Mouse (Mus musculus): ENCODE results near the gene Jkamp. TPM values are rescaled to one million over a fixed set of nuclear protein-coding genes. Genes with fewer than 3 reads are reported as not detected.

The Jkamp gene
- total and polyA plus RNA-seq, 3 experiments, result 9.8 to 65.5 (median 35.7) TPM

DNA sequence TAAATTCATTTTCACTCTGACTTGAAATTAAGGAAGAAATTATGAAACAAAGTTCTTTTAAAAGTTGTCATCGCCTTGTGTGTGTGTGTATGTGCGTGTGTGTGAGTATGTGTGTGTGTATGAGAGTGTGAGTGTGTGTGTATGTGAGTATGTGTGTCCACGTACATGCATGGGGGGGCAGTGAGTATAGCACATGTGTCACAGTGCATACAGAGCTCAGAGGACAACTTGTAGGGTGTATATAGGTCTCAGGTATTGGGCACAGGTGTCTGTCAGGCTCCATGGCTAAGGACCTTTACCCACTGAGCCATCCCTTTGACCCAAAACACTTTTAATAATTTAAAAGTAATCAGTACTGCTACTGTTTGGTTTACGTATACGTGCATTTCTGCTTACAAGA lies 18.6 kb downstream of the Jkamp start:
- no peaks in the 10 kb centered on the region; the same call in 1 of the 2 replicates for H3K4me1 ChIP-seq (ENCODE audit: insufficient read depth, low read depth, low read length)
- H3K27me3 ChIP-seq (ENCODE audit: insufficient read depth, low read length), result peaks cover 15% of the 10 kb centered on the region
- no peak overlapping the region for H3K4me3 ChIP-seq (ENCODE audit: low read depth, low read length)
- DNase-seq (ENCODE audit: low spot score) (no peak), ATAC-seq (ENCODE audit: extremely low read depth, insufficient number of reproducible peaks, low FRiP score, poor library complexity, severe bottlenecking) (no peak)
- no peaks in the 10 kb centered on the region for H3K9me3 ChIP-seq (replicated peaks)
- peaks cover 20% of the 10 kb centered on the region for H3K36me3 ChIP-seq (replicated peaks)
- TF ChIP-seq CTCF (IDR thresholded peaks at IDR 0.05; ENCODE audit: low read depth, low read length) (no peak), GATA2 (IDR thresholded peaks at IDR 0.05; ENCODE audit: borderline replicate concordance, low read depth, low read length) (no peak), POLR2AphosphoS5 (IDR thresholded peaks at IDR 0.05; ENCODE audit: insufficient replicate concordance, low read depth, low read length) (no peak), TAL1 (conservative IDR thresholded peaks at IDR 0.05; ENCODE audit: low read depth, low read length) (no peak), GATA1 (IDR thresholded peaks at IDR 0.05; ENCODE audit: borderline replicate concordance, low read length) (no peak)

GRCm38 (mm10) chr12:72104525-72105281 lies 19.3 kb downstream of the Jkamp start:
- DNase-seq (ENCODE audit: low spot score) (peak; percentile 25), ATAC-seq (ENCODE audit: extremely low read depth, insufficient number of reproducible peaks, low FRiP score, poor library complexity, severe bottlenecking) (no peak; the same call in 1 of the 2 replicates)
- peak; percentile 29; the same call in 1 of the 2 replicates for TF ChIP-seq CTCF (IDR thresholded peaks at IDR 0.05; ENCODE audit: low read depth, low read length)
- TF ChIP-seq TAL1 (conservative IDR thresholded peaks at IDR 0.05; ENCODE audit: low read depth, low read length), result no peak
- no peaks in the 10 kb centered on the region for H3K9me3 ChIP-seq (replicated peaks)
- H3K36me3 ChIP-seq (replicated peaks), result peaks cover 14% of the 10 kb centered on the region
- no peak overlapping the region for H3K4me3 ChIP-seq (ENCODE audit: low read depth, low read length)
- peaks cover 16% of the 10 kb centered on the region for H3K27me3 ChIP-seq (ENCODE audit: insufficient read depth, low read length)
- no peaks in the 10 kb centered on the region; the same call in 1 of the 2 replicates for H3K4me1 ChIP-seq (ENCODE audit: insufficient read depth, low read depth, low read length)

DNA sequence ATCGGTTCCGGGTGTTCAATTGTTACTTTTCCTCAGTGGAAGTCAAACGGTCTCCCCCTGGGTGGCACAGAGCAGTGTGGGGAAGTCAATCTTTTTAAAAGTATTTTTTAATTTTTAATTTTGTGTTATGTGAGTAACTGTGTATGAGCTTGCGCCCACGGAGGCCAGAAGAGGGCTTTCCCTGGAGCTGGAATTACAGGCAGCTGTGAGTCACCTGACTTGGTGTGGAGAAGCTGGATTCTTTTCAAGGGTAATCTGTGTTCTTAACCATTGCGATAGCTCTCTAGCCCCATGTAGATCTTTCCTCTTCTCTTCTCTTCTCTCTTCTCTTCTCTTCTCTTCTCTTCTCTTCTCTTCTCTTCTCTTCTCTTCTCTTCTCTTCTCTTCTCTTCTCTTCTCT lies 29.7 kb downstream of the Jkamp start:
- DNase-seq (ENCODE audit: low spot score) (no peak), ATAC-seq (ENCODE audit: extremely low read depth, insufficient number of reproducible peaks, low FRiP score, poor library complexity, severe bottlenecking) (no peak)
- Histone ChIP-seq H3K4me3 (ENCODE audit: low read depth, low read length) (no peak overlapping the region), H3K9me3 (replicated peaks) (no peaks in the 10 kb centered on the region), H3K4me1 (ENCODE audit: insufficient read depth, low read depth, low read length) (no peaks in the 10 kb centered on the region), H3K36me3 (replicated peaks) (no peaks in the 10 kb centered on the region), H3K27me3 (ENCODE audit: insufficient read depth, low read length) (peaks cover 2% of the 10 kb centered on the region; the same call in 1 of the 2 replicates)
- TF ChIP-seq GATA1 (IDR thresholded peaks at IDR 0.05; ENCODE audit: borderline replicate concordance, low read length) (no peak), CTCF (IDR thresholded peaks at IDR 0.05; ENCODE audit: low read depth, low read length) (no peak), GATA2 (IDR thresholded peaks at IDR 0.05; ENCODE audit: borderline replicate concordance, low read depth, low read length) (no peak), TAL1 (conservative IDR thresholded peaks at IDR 0.05; ENCODE audit: low read depth, low read length) (no peak), POLR2AphosphoS5 (IDR thresholded peaks at IDR 0.05; ENCODE audit: insufficient replicate concordance, low read depth, low read length) (no peak)

DNA sequence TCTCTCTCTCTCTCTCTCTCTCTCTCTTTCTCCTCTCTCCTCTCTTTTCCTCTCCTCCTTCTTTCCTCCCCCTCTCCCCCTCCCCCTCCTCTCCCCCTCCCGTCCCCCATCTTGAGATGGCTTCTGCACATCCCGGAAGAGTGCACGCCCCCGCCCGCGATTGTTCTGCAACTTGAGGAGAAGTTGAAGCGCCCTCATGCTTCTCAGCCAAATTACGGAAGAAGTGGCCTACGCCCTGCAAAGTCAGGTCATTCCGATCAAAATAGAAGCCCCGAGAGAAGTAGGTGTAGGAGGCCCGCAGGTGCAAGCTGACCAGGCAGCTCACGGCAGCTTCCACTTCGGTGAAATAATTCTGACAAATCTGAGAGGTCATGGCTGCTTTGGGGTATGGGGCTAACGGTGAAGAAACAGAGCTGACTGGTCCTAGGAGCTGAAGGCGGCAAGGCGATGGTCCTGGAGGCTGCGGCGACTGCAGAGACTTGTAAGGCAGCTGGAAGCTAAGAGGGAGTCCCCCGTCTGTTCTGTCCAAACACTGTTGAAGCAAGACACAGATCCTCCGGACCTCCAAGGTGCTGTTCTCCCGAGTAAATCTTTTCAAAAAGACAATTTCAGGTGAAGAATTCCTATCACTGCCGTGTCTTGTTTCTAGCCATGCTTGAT lies 30.4 kb downstream of the Jkamp start:
- no peak for TF ChIP-seq TAL1 (conservative IDR thresholded peaks at IDR 0.05; ENCODE audit: low read depth, low read length)
- TF ChIP-seq CTCF (IDR thresholded peaks at IDR 0.05; ENCODE audit: low read depth, low read length), result no peak
- no peak for TF ChIP-seq GATA1 (IDR thresholded peaks at IDR 0.05; ENCODE audit: borderline replicate concordance, low read length)
- TF ChIP-seq GATA2 (IDR thresholded peaks at IDR 0.05; ENCODE audit: borderline replicate concordance, low read depth, low read length), result no peak
- no peak for TF ChIP-seq POLR2AphosphoS5 (IDR thresholded peaks at IDR 0.05; ENCODE audit: insufficient replicate concordance, low read depth, low read length)
- H3K4me3 ChIP-seq (ENCODE audit: low read depth, low read length), result no peak overlapping the region
- H3K9me3 ChIP-seq (replicated peaks), result no peaks in the 10 kb centered on the region
- H3K36me3 ChIP-seq (replicated peaks), result no peaks in the 10 kb centered on the region
- no peaks in the 10 kb centered on the region for H3K4me1 ChIP-seq (ENCODE audit: insufficient read depth, low read depth, low read length)
- H3K27me3 ChIP-seq (ENCODE audit: insufficient read depth, low read length), result no peaks in the 10 kb centered on the region; the same call in 1 of the 2 replicates
- no peak for ATAC-seq (ENCODE audit: extremely low read depth, insufficient number of reproducible peaks, low FRiP score, poor library complexity, severe bottlenecking)
- DNase-seq (ENCODE audit: low spot score), result no peak

DNA sequence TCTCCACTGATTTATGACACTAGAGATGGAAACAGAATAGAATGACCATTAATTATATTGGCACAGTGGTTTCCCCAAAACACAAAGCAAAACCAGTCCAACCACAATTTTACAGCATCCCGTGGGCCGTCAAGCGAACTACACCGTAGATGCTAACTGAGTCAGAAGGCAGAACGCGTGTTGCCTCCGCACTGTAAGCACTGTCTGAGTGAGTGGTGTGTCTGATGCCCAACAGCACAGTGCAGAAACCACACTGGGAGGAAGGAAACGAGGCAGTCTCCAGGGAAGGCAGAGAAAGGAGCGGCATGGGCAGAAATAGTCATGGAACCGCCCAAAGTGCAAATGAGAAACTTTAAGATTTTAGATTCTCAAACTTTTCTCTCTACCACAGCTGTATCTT lies 43.8 kb downstream of the Jkamp start:
- TF ChIP-seq CTCF (IDR thresholded peaks at IDR 0.05; ENCODE audit: low read depth, low read length) (no peak), GATA1 (IDR thresholded peaks at IDR 0.05; ENCODE audit: borderline replicate concordance, low read length) (no peak), POLR2AphosphoS5 (IDR thresholded peaks at IDR 0.05; ENCODE audit: insufficient replicate concordance, low read depth, low read length) (no peak), GATA2 (IDR thresholded peaks at IDR 0.05; ENCODE audit: borderline replicate concordance, low read depth, low read length) (no peak), TAL1 (conservative IDR thresholded peaks at IDR 0.05; ENCODE audit: low read depth, low read length) (no peak)
- Histone ChIP-seq H3K4me3 (ENCODE audit: low read depth, low read length) (no peak overlapping the region), H3K9me3 (replicated peaks) (no peaks in the 10 kb centered on the region), H3K4me1 (ENCODE audit: insufficient read depth, low read depth, low read length) (no peaks in the 10 kb centered on the region), H3K36me3 (replicated peaks) (no peaks in the 10 kb centered on the region), H3K27me3 (ENCODE audit: insufficient read depth, low read length) (0 out of 2 replicates have a peak, but pooled peaks cover 2% of the 10 kb centered on the region)
- DNase-seq (ENCODE audit: low spot score), result no peak
- ATAC-seq (ENCODE audit: extremely low read depth, insufficient number of reproducible peaks, low FRiP score, poor library complexity, severe bottlenecking), result no peak

DNA sequence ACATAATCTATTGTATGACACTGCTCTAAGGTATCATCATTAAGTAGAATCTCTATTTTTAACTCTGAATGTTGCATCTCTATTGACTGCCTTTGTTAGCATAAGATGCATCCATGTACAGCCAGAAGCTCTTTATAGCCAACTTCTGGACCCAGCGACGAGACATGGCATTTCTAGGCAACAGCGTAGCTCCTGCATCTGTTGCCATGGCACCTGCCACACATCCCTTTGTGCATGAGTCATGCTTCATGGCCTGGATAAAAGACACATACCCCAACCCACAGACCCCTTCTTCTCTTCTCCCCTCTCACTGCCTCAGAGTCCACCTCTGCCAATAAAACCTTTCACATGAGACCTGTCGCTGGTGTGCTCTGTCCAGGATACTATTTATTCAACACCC lies 65.4 kb downstream of the Jkamp start:
- no peaks in the 10 kb centered on the region for H3K9me3 ChIP-seq (replicated peaks)
- no peak for ATAC-seq (ENCODE audit: extremely low read depth, insufficient number of reproducible peaks, low FRiP score, poor library complexity, severe bottlenecking)
- DNase-seq (ENCODE audit: low spot score), result no peak
- H3K4me1 ChIP-seq (ENCODE audit: insufficient read depth, low read depth, low read length), result no peaks in the 10 kb centered on the region
- TF ChIP-seq CTCF (IDR thresholded peaks at IDR 0.05; ENCODE audit: low read depth, low read length), result no peak
- TF ChIP-seq POLR2AphosphoS5 (IDR thresholded peaks at IDR 0.05; ENCODE audit: insufficient replicate concordance, low read depth, low read length), result no peak
- no peak for TF ChIP-seq GATA2 (IDR thresholded peaks at IDR 0.05; ENCODE audit: borderline replicate concordance, low read depth, low read length)
- H3K27me3 ChIP-seq (ENCODE audit: insufficient read depth, low read length), result peaks cover 2% of the 10 kb centered on the region; the same call in 1 of the 2 replicates
- no peak overlapping the region for H3K4me3 ChIP-seq (ENCODE audit: low read depth, low read length)
- H3K36me3 ChIP-seq (replicated peaks), result no peaks in the 10 kb centered on the region

Other genes starting within 250 kb of the Jkamp start
- gene Gpr135, start 14.5 kb upstream of the Jkamp start, total RNA-seq (2014; fragmentation: Nextera tagmentation), result not detected in 2 replicates
- gene Gpr135, start 14.5 kb upstream of the Jkamp start, total RNA-seq (2017), result not detected in 2 replicates
- gene Gpr135, start 14.5 kb upstream of the Jkamp start, polyA plus RNA-seq (2012), result not detected in 2 replicates
- gene L3hypdh, start 150 bp upstream of the Jkamp start, total RNA-seq (2014; fragmentation: Nextera tagmentation), result 0.39 and 1.1 TPM in 2 replicates
- gene L3hypdh, start 150 bp upstream of the Jkamp start, total RNA-seq (2017), result 0.93 and 0.98 TPM in 2 replicates
- 0.42 and 0.51 TPM in 2 replicates for gene L3hypdh, start 150 bp upstream of the Jkamp start, polyA plus RNA-seq (2012)
- not detected in 2 replicates for gene Ccdc175, start 99.4 kb downstream of the Jkamp start, total RNA-seq (2014; fragmentation: Nextera tagmentation)
- 0.06 TPM in 1 of 2 replicates, not detected in the other for gene Ccdc175, start 99.4 kb downstream of the Jkamp start, total RNA-seq (2017)
- gene Ccdc175, start 99.4 kb downstream of the Jkamp start, polyA plus RNA-seq (2012), result not detected in 2 replicates

Data from G1E (cell line).